Mouse (Mus musculus): ENCODE measurements at regions not wholly inside any gene's neighbourhood (a gene's known extent, or its start where the extent isn't known, plus 50 kb on each side); places are given as distances from the start of the nearest gene placed in this dataset.

DNA sequence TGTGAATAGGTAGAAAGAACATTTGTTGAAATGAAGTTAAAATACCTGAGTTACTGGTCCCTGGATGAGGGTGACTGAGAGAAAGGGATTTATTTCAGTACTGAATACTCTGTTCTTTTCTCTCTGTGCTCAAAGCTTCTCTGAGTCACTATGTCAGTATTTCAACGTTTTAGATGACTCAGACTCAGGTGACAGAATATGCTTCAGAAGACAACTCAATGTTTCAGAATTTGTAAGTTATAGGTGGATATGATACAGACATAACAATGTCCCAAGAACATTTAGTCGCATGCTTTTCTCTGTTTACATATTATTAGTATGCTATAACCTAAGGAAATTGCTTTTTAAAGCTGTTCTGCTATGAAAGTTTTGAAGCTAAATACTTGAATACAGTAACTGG is 1069.5 kb downstream of the Adgrl3 start:
- TF ChIP-seq POLR2A (IDR thresholded peaks at IDR 0.05; ENCODE audit: insufficient read length, low read depth) (no peak), MYOD1 (IDR thresholded peaks at IDR 0.05; ENCODE audit: control insufficient read depth in 1 of 3, insufficient read length in 2 of 3, low read depth in 2 of 3) (no peak), POLR2AphosphoS2 (IDR thresholded peaks at IDR 0.05; ENCODE audit: insufficient read length, low read depth) (no peak), MAX (IDR thresholded peaks at IDR 0.05; ENCODE audit: low read depth) (no peak), E2F4 (IDR thresholded peaks at IDR 0.05; ENCODE audit: insufficient read depth) (no peak), CEBPB (IDR thresholded peaks at IDR 0.05; ENCODE audit: insufficient read depth, poor library complexity, severe bottlenecking) (no peak), TCF3 (IDR thresholded peaks at IDR 0.05; ENCODE audit: insufficient read length, low read depth) (no peak), MYOG (IDR thresholded peaks at IDR 0.05; ENCODE audit: control insufficient read depth in 1 of 3, insufficient read depth in 1 of 3, insufficient read length in 2 of 3, low read depth in 2 of 3) (no peak), REST (IDR thresholded peaks at IDR 0.05; ENCODE audit: insufficient read depth, insufficient read length) (no peak)

Data from myocyte (in vitro differentiated cells).